Mouse (Mus musculus) CH12.LX (cell line): ENCODE measurements at regions not wholly inside any gene's neighbourhood (a gene's known extent, or its start where the extent isn't known, plus 50 kb on each side); places are given as distances from the start of the nearest gene placed in this dataset.

Experiments
- DNase-seq: peaks from one replicate; pipeline ENCODE4 v3.0.0-alpha.2; 2013; ENCODE audit errors: extremely low read depth
- H3K27ac ChIP-seq: 2 replicates; pipeline ENCODE4 v1.5.1; 2012; ENCODE audit warnings: low read depth, mild to moderate bottlenecking, control low read depth, moderate library complexity; ENCODE audit not compliant: insufficient read depth
- H3K27me3 ChIP-seq: replicated peaks from 2 replicates; pipeline ENCODE3; 2012; ENCODE audit warnings: inconsistent platforms
- H3K36me3 ChIP-seq, 2 experiments: replicated peaks in 1 of 2; 2 replicates each; pipeline versions ENCODE3 to v1.6.1; 2012; ENCODE audit warnings: inconsistent platforms in 1 of 2, low read length in 1 of 2, mild to moderate bottlenecking in 1 of 2, mixed read lengths in 1 of 2, moderate library complexity in 1 of 2; ENCODE audit not compliant: control insufficient read depth in 1 of 2, insufficient read depth in 1 of 2
- H3K4me1 ChIP-seq, 2 experiments: 2 replicates each; pipeline ENCODE4 v1.6.1; 2012; ENCODE audit warnings: inconsistent platforms in 1 of 2, moderate library complexity in 1 of 2; ENCODE audit not compliant: insufficient read depth in 2 of 2, control insufficient read depth in 1 of 2
- H3K4me2 ChIP-seq: 2 replicates; pipeline ENCODE4 v1.6.1; 2012; ENCODE audit warnings: low read depth, mild to moderate bottlenecking, control low read depth; ENCODE audit not compliant: poor library complexity, insufficient read depth, severe bottlenecking
- H3K4me3 ChIP-seq, 3 experiments: fragments of 150-350 bp in 1 of 3; sonication (generic) in 1 of 3; replicated peaks in 1 of 3; 2 replicates each; pipeline versions ENCODE3 to v1.5.1; 2011 to 2012; ENCODE audit warnings: low read depth in 2 of 3, low read length in 2 of 3, mild to moderate bottlenecking in 2 of 3, moderate library complexity in 2 of 3, control low read depth in 1 of 3, improper control_type of control experiment in 1 of 3, inconsistent platforms in 1 of 3, mixed read lengths in 1 of 3; ENCODE audit not compliant: poor library complexity in 1 of 3
- H3K79me2 ChIP-seq: replicated peaks from 2 replicates; pipeline ENCODE4 v1.6.1; 2012; ENCODE audit warnings: mild to moderate bottlenecking, moderate library complexity; ENCODE audit not compliant: control insufficient read depth, poor library complexity, insufficient read depth, severe bottlenecking; ENCODE audit errors: extremely low read depth
- H3K9ac ChIP-seq: 2 replicates; pipeline ENCODE4 v1.6.1; 2012; ENCODE audit warnings: low read depth, mild to moderate bottlenecking, control low read depth, moderate library complexity; ENCODE audit not compliant: insufficient read depth
- H3K9me3 ChIP-seq: replicated peaks from 2 replicates; pipeline ENCODE3; 2012; ENCODE audit warnings: low read length, inconsistent platforms, mixed read lengths
- CHD1 ChIP-seq: IDR thresholded peaks from 2 replicates; pipeline ENCODE4 v1.6.1; 2012; ENCODE audit warnings: low read depth, low read length, improper control_type of control experiment, inconsistent platforms
- CHD2 ChIP-seq: IDR thresholded peaks from 2 replicates; pipeline ENCODE4 v1.6.1; 2011; ENCODE audit warnings: low read length, improper control_type of control experiment
- CTCF ChIP-seq, 2 experiments: IDR thresholded peaks in 1 of 2; conservative IDR thresholded peaks in 1 of 2; 2 replicates each; pipeline ENCODE4 v1.5.1; 2011 to 2012; ENCODE audit warnings: low read depth in 2 of 2, low read length in 2 of 2, improper control_type of control experiment in 1 of 2, inconsistent platforms in 1 of 2, mild to moderate bottlenecking in 1 of 2, moderate library complexity in 1 of 2
- E2F4 ChIP-seq: IDR thresholded peaks from 2 replicates; pipeline ENCODE4 v1.6.1; 2011; ENCODE audit warnings: low read depth, low read length, improper control_type of control experiment; ENCODE audit not compliant: insufficient replicate concordance
- ELF1 ChIP-seq: IDR thresholded peaks from 2 replicates; pipeline ENCODE4 v1.6.1; 2014; ENCODE audit warnings: low read depth, mild to moderate bottlenecking, inconsistent platforms, low read length, improper control_type of control experiment
- EP300 ChIP-seq: IDR thresholded peaks from 2 replicates; pipeline ENCODE4 v1.6.1; 2011; ENCODE audit warnings: low read length, improper control_type of control experiment
- ETS1 ChIP-seq: conservative IDR thresholded peaks from 2 replicates; pipeline ENCODE4 v1.6.1; 2012; ENCODE audit warnings: low read depth, mild to moderate bottlenecking, inconsistent platforms, low read length, improper control_type of control experiment, moderate library complexity
- GABPA ChIP-seq: IDR thresholded peaks from 2 replicates; pipeline ENCODE4 v1.6.1; 2012; ENCODE audit warnings: low read depth, low read length, improper control_type of control experiment, inconsistent platforms; ENCODE audit not compliant: insufficient replicate concordance
- HCFC1 ChIP-seq: IDR thresholded peaks from 2 replicates; pipeline ENCODE4 v1.6.1; 2012; ENCODE audit warnings: low read depth, mild to moderate bottlenecking, inconsistent platforms, low read length, improper control_type of control experiment
- JUN ChIP-seq: IDR thresholded peaks from 2 replicates; pipeline ENCODE4 v1.6.1; 2011; ENCODE audit warnings: low read depth, mild to moderate bottlenecking, low read length, improper control_type of control experiment, moderate library complexity; ENCODE audit not compliant: insufficient read depth
- JUND ChIP-seq: conservative IDR thresholded peaks from 2 replicates; pipeline ENCODE4 v1.6.1; 2011; ENCODE audit warnings: low read depth, low read length, improper control_type of control experiment
- KAT2A ChIP-seq: IDR thresholded peaks from 2 replicates; pipeline ENCODE4 v1.6.1; 2012; ENCODE audit warnings: low read length, improper control_type of control experiment, inconsistent platforms; ENCODE audit not compliant: insufficient replicate concordance
- MAX ChIP-seq: IDR thresholded peaks from 2 replicates; pipeline ENCODE4 v1.6.1; 2011; ENCODE audit warnings: low read length, improper control_type of control experiment
- MEF2A ChIP-seq: IDR thresholded peaks from 2 replicates; pipeline ENCODE4 v1.6.1; 2014; ENCODE audit warnings: low read depth, mild to moderate bottlenecking, inconsistent platforms, low read length, improper control_type of control experiment, borderline replicate concordance
- MXI1 ChIP-seq: IDR thresholded peaks from 2 replicates; pipeline ENCODE4 v1.6.1; 2011; ENCODE audit warnings: mild to moderate bottlenecking, low read depth, low read length, improper control_type of control experiment
- MYC ChIP-seq: IDR thresholded peaks from 2 replicates; pipeline ENCODE4 v1.6.1; 2011; ENCODE audit warnings: low read depth, mild to moderate bottlenecking, improper control_type of control experiment, low read length
- POLR2A ChIP-seq: IDR thresholded peaks from 2 replicates; pipeline ENCODE4 v1.6.1; 2011; ENCODE audit warnings: low read depth, mild to moderate bottlenecking, improper control_type of control experiment, low read length
- SMC3 ChIP-seq: IDR thresholded peaks from 2 replicates; pipeline ENCODE4 v1.6.1; 2011; ENCODE audit warnings: low read depth, low read length, improper control_type of control experiment
- USF1 ChIP-seq: IDR thresholded peaks from 2 replicates; pipeline ENCODE4 v1.6.1; 2014; ENCODE audit warnings: low read depth, mild to moderate bottlenecking, inconsistent platforms, low read length, improper control_type of control experiment
- ZC3H11A ChIP-seq: IDR thresholded peaks from 2 replicates; pipeline ENCODE4 v1.6.1; 2012; ENCODE audit warnings: low read depth, mild to moderate bottlenecking, inconsistent platforms, low read length, improper control_type of control experiment
- dilution Hi-C: fragments of 300-500 bp; cut with MboI; formaldehyde crosslinking; loops from 2 replicates; pipeline ENCODE4 v1.14.3; 2020; ENCODE audit warnings: low sequenced_read_pairs; ENCODE audit not compliant: extremely low pct_unique_long_range_greater_than_20kb, extremely low pct_ligation_motif_present
- in situ Hi-C: fragments of 300-500 bp; cut with MboI; formaldehyde crosslinking; loops from 3 replicates; pipeline ENCODE4 v1.14.3; 2019; ENCODE audit warnings: low sequenced_read_pairs, low pct_ligation_motif_present, low pct_unique_long_range_greater_than_20kb, mixed read lengths

DNA sequence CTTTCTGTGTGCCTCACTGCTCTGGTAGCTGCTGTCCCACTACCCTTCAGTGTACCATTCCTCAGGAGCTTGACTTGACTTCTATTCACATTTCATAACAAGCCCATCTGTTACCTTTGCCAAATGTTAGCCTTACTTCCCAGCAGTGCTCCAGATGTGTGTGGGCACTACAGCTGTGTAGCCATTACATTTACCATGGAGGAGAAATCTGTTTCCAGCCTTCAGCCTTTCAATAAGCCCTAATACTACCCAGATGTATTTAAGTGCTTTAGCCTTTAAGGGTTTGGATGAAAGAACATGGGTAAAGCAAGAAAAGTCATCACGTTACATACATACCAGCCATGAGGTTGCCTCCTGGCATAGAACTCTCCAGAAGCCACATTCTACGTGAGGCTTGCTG, 1068.0 kb downstream of the Ttll7 start:
- Histone ChIP-seq H3K9ac (no peak overlapping the region), H3K9me3 (no peaks in the 10 kb centered on the region), H3K4me2 (no peak overlapping the region)
- TF ChIP-seq JUN (no peak), KAT2A (no peak), ETS1 (no peak), ELF1 (no peak), POLR2A (no peak), CHD2 (no peak)
- TF ChIP-seq, all 38 proteins: peak for 0
- H3K4me3 ChIP-seq, result no peak overlapping the region
- in situ Hi-C loops, result no loop called here
- no peaks in the 10 kb centered on the region for H3K36me3 ChIP-seq
- H3K27me3 ChIP-seq, result no peaks in the 10 kb centered on the region
- H3K79me2 ChIP-seq, result no peaks in the 10 kb centered on the region
- H3K27ac ChIP-seq, result no peak overlapping the region
- no peak for DNase-seq
- H3K4me1 ChIP-seq, result no peaks in the 10 kb centered on the region
- dilution Hi-C loops, result no loop called here

- Histone ChIP-seq H3K9ac (no peak overlapping the region), H3K4me3 (no peak overlapping the region), H3K9me3 (no peaks in the 10 kb centered on the region), H3K27ac (no peak overlapping the region), H3K4me2 (no peak overlapping the region), H3K27me3 (no peaks in the 10 kb centered on the region), H3K79me2 (no peaks in the 10 kb centered on the region), H3K4me1 (no peaks in the 10 kb centered on the region), H3K36me3 (no peaks in the 10 kb centered on the region)
- dilution Hi-C loops, result no loop called here
- DNase-seq, result no peak
- TF ChIP-seq EP300 (no peak), HCFC1 (no peak), JUND (no peak), E2F4 (no peak), CHD1 (no peak)
- in situ Hi-C loops, result no loop called here
These were observed 1067.5 kb downstream of the Ttll7 start for GRCm38 (mm10) chr3:147919701-147920100.

DNA sequence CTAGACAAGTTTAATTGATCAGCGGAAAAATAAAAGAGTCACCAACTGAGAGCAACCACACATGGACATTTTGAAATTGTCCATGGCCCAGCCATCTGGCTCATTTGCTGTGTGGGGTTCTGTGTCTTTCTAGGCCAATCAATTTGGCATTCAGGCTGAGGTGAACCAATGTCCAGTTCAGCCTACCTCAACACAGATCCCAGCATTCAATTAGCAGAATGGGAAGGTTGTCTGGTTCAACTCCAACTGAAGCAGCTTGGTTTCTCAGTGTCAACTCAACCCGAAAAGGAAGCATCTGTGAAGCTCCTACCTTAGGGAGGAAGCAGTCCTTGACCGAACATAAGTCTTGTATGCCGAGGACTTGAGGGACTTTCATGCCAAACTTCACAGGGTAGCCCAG, 1067.0 kb downstream of the Ttll7 start:
- in situ Hi-C loops, result no loop called here
- TF ChIP-seq ZC3H11A (no peak), GABPA (no peak), MYC (no peak), CTCF (conservative IDR thresholded peaks at IDR 0.05 in 1 of 2, IDR thresholded peaks at IDR 0.05 in 1 of 2; ENCODE audit: low read depth in 2 of 2, low read length in 2 of 2) (no peak), MAX (no peak), MEF2A (no peak), MXI1 (no peak), CHD1 (no peak), USF1 (no peak), SMC3 (no peak)
- Histone ChIP-seq H3K4me2 (no peak overlapping the region), H3K27me3 (no peaks in the 10 kb centered on the region), H3K27ac (no peak overlapping the region), H3K79me2 (no peaks in the 10 kb centered on the region), H3K36me3 (no peaks in the 10 kb centered on the region), H3K9ac (no peak overlapping the region), H3K9me3 (no peaks in the 10 kb centered on the region), H3K4me3 (no peak overlapping the region), H3K4me1 (no peaks in the 10 kb centered on the region)
- dilution Hi-C loops, result no loop called here
- DNase-seq, result no peak
